Mouse (Mus musculus) heart, postnatal 10 days (tissue): ENCODE data around the gene Oxct2a. TPM values are rescaled to one million over a fixed set of nuclear protein-coding genes. Genes with fewer than 3 reads are reported as not detected.
A peak's percentile ranks its signal among the peaks of the same experiment; 100 is the strongest.
"Not testable (repeated sequence)": the region's sequence is repeated elsewhere in the genome, so short reads cannot be mapped to it uniquely, and the experiment has no call there.

Experiments used
- DNase-seq, 2 experiments: peaks; one replicate each; pipeline ENCODE4 v3.0.0; 2021
- intact Hi-C: fragments of 180-260 bp; cut with DNase I; formaldehyde crosslinking; loops from one replicate; pipeline ENCODE4 v1.15.1; 2025
- total RNA-seq, 2 experiments: library from RNA; stranded (reverse); gene quantifications; 2 replicates each; pipeline ENCODE4 v1.2.3; 2021

Oxct2a gene
- total RNA-seq: not detected

DNA sequence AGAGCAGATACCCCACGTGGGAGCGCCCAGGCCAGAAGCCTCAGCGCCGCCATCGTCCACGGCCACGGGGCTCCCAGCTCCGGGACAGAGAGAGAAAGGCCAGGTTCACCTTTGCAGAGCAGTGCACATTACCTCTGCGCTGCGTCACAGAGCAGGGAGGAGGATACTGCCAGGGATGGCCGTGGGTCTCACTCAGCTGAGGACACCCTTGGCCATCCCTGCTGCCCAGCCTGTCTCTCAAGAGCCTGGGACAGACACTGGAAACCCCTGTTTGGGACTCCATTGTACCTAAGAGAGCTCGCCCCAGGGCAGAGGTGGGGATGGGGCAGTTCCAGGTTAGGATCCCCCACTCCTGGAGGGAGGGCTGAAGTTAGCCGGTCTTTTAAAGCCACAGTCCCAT is at the start of gene Oxct2a:
Gene Oxct2a (minus strand): TSS at position 101 of the 400 bp plus-strand sequence.
- intact Hi-C loops: no loop called here
- DNase-seq: no peak

DNA sequence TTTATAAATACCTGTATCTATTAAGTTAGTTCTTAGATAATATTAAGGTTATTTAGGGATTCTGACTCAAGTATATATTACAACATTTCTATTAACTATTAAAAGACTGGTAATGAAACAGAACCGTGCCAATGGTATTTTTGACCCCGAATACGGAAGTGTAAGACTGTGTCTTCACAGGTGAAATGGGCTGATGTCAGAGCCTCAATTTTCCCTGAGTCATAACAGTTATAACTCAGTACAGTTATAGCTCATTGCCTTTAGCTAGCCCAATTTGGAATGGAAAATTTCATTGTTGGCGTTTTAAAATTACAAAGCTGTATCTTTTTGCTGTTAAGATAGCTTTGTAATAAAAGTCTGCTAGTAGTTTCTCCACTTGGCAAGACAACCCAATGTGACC is 40.1 kb upstream of the Oxct2a start:
- DNase-seq: no peak

DNA sequence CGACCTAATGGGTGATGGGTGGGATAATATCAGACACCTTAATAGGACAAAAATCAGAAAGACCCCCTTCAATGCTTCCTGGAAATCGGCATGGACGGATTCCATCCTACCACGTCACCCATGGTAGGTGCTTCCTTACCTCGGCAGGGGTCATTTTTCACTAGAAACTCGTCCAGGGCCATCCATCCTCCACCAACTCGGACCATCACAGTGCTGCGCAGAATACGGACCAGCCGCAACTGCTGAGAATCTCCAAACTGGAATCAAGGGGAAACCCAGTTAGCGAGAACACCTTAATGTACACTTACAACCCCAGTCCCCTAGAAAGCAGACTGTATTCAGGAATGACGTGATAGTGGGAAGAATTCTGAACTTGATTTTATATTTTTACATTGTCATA is 37.3 kb upstream of the Oxct2a start:
- no peak for DNase-seq
- intact Hi-C loops: no loop called here

More for the DNA sequence above, 40.1 kb upstream of the Oxct2a start:
- intact Hi-C loops: no loop called here

DNA sequence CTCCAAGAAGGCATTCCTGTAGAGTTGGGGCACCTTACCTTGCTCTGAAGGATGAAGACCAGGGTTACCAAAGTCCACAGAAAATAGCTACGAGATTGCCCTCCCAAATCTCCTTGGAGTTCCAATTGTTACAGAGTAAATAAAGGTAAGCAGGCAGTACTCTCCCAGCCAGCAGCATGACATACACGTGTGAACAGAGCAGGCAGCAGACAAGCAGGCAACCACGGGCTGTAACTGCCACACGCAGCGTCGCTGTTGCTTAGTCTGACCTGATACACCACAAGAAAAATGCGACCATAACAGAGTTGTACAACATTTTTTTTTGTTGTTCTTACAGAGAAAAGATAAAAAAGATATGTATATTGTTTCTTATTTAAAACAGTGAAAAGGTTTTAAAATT is 35.2 kb upstream of the Oxct2a start:
- DNase-seq: no peak
- intact Hi-C loops: no loop called here

DNA sequence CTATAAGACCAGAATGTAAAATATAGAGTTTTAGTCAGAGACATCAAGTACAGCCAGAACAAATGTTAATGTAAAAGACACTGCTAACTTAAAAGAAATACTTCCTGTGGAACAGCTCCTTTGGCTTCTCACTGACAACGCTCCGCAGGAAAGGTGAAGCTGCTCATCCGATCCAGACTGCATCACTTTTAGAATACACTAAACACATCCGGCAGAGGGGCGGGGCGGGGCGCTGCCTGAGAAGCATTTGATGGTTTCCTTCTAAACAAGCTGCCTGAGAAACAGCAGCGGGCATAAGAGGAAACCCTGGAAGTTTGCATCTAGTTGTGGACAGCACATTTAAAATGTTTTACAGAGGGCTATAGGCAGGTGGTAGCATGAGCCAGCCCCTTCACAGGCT is 32.5 kb upstream of the Oxct2a start:
- intact Hi-C loops: loop anchor here (2.0 kb wide), 1 partner anchor 17 kb away; no protein-coding TSS in a partner anchor
- DNase-seq: no peak

DNA sequence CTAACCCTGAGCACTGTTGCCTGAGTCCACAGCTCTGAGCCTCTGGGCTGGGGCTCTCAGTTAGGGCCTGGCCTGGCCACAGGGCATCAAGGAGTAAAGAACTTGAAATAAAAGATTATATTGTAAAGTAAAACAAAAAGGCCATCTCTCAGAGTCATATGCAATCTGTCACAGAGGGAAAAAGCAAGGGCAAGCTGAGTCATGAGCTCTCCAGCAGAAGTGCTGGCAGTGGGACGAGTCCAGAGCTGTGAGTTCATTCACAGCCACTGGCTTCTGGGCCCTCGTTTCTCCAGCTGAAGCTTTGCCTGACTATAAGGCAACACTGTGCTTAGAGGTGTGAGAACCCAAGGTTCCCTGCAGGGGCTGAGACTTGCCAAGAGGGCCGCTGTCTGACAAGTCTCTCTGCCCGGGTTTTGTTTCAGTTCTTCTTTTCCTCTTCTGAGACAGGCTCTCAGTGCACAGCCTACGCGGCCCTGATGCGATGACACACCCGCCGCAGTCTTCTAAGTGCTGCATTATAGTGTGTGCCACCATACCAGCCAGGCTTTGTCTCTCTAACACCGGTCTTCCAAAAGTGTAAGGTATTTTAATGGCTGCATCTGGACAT is 29.9 kb upstream of the Oxct2a start:
- DNase-seq: no peak
- intact Hi-C loops: no loop called here

DNA sequence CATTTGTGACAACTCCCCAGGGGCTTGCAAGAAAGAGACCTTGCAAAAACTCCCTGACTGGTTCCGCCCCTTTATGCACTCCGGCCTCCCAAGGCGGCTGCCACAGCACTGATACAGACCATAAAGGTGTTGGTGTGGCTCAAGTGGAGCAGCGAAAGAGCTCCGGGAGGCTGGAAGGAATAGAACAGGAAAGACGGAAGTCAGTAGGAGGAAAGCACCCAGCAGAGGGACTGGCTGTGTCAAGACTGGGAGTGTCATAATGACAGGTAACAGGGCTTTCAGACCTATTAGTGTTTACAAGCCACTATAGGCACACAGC is 20.0 kb upstream of the Oxct2a start:
- DNase-seq: no peak
- intact Hi-C loops: loop anchor here (5.0 kb wide), 1 partner anchor 36 kb away; no protein-coding TSS in a partner anchor

DNA sequence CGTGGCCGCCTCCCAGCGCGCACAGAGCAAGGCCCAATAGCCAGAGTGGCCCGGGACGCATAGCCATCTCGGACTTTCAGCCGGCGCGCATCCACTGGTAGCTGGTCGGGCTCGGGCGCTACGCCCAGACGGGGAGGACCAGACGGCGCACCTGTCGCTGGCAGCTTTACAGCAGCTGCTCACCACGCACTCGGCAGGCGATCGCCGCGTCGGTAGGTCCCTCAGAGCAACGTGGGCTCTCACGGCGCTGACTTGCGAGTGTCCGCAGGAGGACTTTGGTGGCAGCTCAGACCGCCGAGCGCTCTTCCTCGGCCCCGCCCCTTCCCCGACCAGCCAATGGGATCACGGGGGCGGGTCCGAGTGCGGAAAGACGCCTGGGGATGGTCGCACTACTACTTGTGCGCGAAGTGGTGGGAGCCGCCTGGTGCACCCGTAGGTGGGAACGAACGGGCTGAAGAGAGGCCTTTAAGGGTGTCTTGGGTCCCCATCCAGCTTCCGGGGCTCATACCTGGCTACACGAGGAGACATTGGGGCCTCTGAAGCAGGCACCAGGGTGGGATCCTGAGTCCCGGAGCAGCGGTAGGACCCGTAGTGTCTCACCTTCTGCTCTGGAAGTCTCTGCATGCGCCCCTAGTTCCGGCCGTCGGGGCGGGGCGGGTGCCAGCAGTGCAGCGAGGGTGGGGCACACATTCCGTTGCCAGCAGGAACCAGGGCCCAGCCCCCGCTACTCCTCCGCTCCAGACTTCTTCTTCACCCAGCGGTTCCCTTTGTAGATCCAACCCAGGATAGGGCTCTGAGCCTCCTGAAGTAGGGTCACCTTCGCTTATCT is 19.4 kb upstream of the Oxct2a start, which contains the start of gene Bmp8a:
Gene Bmp8a (minus strand): TSS at position 611 of the 829 bp plus-strand sequence.
- DNase-seq: peak; percentile 63 to 70
- intact Hi-C loops: loop anchor here (5.0 kb wide), 1 partner anchor 36 kb away; no protein-coding TSS in a partner anchor

DNA sequence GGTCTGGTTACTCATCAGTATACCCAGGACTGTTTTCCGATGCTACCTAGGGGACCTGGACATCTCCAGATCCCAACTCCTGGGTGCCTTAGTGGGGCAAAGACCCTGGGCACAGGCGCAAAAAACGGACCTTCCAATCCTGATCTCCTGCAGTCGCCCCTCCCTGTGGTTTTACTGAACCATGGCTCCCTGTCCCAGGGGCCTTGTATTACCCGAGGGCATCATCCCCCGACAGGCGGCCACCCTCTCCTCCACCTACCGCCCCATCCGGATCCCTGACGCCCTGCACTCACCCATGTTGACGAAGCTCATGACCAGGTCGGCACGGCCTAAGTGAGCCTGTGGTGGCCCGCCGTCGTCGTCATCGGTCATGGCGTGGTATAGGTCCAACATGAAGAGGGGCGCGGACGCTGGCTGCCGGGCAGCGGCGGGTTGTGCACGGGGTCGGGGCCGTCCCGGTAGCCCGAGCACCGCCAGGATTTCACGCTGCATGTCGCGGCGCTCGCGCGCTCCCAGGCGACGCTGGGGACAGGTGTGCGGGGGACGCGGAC is 18.7 kb upstream of the Oxct2a start:
- DNase-seq: peak in 1 of 2 experiments; percentile 18
- intact Hi-C loops: loop anchor here (5.0 kb wide), 1 partner anchor 35 kb away; no protein-coding TSS in a partner anchor

DNA sequence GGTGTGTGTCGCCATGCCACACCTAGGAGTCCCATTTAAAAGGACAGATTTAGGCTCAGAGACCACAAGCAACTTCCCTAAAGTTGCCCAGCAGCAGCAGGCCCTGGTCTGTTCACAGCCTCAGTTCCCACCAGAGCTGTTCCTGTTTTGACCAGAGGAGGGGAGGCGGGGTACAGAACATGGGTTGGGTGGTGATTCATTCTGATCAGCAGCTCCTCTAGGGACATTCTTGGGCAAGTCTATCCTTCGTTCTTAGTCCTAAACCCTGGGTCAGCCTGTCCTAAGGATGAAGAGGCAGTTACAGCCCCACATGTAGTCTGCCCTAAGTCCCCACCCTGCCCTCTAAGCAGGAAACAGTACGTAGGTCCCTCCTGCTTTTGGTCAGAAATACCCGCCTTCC is 16.8 kb upstream of the Oxct2a start:
- intact Hi-C loops: loop anchor here (5.0 kb wide), 1 partner anchor 33 kb away; no protein-coding TSS in a partner anchor
- no peak for DNase-seq

DNA sequence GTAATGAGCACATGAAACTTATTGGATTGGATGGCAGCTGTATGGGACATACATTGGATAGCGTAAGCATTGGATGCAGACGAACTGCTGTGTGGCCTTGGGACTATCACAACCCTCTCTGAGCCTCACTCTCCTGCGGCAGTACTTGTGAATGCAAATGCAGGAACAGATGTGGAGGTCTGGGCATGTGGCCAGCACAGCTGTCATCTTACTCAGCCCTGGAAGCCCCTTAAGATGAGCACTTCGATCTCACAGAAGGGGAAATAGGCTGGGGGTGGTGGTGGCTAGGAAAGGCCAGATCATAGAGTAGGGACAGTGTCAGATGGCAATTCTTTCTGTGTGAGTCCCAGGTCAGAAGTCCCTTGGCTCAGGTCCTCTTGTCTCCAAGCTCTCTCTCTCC is 14.3 kb upstream of the Oxct2a start:
- peak in 1 of 2 experiments; percentile 19 for DNase-seq
- intact Hi-C loops: no loop called here

DNA sequence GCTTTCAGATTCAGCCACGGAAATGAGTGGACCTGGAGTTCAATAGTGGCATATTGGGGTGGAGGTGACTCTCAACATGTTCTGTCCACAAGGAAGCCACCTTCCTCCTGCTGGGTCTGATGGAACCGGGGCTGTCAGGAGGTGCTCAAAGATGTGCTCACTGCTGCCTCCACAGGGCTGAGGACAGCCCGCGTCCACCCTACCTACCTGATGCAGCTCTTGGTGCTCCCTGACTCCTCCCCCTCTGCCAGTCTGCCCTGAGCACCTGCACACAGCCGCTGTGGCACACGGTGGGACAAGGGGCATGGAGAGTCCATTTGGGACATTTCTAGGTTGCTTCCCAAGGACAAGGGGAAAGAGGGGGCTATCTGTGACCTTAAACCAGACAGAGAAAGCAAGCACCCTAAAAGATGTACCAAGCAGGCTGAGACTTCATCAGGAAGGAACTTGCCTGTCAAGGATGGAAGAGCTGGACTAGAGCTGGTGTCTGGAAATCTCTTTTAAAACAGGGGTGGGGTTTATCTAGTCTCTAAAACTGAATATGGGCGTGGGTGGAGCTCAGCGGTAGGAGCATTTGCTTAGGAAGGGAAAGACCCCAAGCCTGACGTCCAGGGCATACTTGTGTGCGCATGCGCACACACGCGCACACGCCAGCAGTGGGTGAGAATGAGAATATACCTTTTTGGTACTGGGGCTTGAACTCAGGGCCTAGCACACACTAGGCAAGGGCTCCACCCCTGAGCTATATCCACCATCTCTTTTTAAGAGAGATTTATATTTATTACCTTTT is 12.6 kb upstream of the Oxct2a start:
- DNase-seq: no peak
- intact Hi-C loops: no loop called here

DNA sequence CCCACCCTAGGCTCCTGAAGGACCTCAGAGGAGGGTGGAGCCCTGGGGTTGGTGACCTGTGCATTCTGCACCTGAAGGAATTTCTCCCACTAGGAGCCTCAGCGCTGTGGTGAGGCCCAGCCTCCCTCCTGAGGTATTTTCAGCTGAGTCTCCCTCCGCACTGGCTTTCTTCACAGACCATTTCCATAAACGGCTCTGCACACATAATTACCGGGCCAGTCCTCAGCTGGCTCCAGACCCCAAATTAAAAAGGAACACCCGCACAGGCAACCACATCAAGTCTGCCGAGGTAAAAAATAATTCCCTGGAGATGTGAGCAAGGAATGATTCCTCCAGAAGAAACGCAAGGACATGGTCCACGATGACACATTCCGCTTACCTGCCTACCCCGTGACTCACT is 11.8 kb upstream of the Oxct2a start:
- intact Hi-C loops: not testable (repeated sequence)

DNA sequence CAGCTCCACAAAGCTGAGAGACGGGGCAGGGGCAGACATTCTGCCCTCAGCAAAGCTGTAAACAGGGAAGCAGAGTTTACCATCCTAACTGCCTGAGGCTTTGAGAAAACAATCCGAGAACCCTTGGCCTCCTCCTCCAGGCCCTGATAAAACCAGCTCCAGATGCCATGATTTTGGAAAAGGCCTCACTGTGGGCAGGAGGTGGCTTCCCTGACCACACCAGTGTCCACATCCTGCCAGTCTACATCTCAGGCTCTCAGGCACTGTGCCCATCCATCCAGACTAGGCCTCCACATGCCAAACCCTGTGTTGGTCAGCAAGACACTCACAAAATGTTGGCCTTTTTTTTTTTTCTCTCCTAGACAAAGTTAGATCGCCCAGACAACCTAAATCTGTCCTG is 10.7 kb upstream of the Oxct2a start:
- intact Hi-C loops: no loop called here
- no peak for DNase-seq

More for the DNA sequence above, 11.8 kb upstream of the Oxct2a start:
- not testable (repeated sequence) for DNase-seq

DNA sequence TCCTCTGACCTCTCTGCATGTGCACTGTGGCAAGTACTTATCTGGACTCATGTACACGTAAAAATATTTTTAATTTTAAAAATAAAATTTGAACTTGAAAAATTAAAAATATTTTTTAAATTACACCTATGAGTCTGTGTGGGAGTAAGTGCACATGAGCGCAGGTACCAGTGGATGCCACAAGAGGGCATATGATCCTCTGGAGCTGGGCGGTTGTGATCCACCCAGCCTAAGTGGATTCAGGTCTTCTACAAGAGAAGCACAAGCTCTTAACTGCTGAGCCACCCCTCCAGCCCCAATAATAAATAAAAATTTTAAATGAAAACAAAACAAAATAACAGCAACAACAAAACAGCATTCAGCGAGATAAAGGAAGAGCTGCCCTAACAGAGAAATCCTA is 9.7 kb upstream of the Oxct2a start:
- intact Hi-C loops: no loop called here
- DNase-seq: no peak

DNA sequence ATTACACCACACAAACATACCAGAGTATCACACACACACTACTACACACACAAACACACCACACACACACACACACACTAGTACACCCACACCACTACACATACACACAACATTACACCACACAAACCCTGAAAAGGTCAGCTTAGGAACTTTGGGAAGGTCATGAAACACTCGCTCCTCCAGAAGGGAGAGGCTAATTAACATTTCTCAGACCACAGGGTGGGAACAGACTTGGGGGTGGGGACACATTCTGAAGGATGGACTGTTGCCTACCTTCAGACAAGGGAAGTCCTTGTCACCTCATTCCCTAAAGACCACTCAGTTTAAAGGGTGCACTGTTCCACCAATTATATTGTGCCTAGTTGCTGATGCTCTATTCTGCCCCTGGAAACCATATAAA is 8.5 kb upstream of the Oxct2a start:
- intact Hi-C loops, DNase-seq: not testable (repeated sequence)

DNA sequence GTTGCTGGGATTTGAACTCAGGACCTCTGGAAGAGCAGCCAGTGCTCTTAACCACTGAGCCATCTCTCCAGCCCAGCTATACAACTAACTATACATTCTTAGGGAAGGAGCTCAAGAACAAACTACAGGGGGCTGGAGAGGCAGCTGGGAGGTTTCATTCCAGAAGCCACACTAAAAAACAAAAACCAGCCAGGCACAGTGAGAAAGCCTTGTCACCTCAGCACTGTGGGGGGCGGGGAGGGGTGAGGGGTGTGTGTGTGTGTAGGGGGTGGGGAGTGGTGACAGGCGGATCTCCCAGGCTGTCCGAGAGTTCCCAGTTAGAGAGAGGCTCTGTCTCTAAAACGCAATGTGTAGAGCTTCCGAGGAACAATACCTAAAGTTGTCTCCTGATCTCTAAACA is 7.9 kb upstream of the Oxct2a start:
- intact Hi-C loops: no loop called here

DNA sequence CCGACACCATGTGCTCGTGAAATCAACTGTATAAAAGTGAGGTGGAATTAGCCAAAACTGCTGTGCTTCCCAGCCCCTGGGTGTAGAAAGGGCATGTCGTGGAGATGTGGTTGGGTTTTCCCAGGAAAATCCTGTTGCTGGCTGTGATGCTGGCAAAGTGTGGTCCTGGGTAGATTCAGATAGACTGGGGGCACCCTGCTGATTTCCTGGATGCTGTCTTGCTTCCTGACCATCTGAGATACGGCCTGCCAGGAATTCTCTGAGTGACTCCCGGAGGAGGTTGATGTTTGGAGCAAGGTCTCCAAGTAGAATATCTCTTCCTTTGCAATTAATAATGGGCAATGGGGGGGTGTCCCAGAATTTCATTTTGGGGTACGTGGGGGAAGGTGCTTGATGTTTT is 5.5 kb upstream of the Oxct2a start:
- DNase-seq: no peak
- intact Hi-C loops: no loop called here

More for the DNA sequence above, 7.9 kb upstream of the Oxct2a start:
- no peak for DNase-seq

DNA sequence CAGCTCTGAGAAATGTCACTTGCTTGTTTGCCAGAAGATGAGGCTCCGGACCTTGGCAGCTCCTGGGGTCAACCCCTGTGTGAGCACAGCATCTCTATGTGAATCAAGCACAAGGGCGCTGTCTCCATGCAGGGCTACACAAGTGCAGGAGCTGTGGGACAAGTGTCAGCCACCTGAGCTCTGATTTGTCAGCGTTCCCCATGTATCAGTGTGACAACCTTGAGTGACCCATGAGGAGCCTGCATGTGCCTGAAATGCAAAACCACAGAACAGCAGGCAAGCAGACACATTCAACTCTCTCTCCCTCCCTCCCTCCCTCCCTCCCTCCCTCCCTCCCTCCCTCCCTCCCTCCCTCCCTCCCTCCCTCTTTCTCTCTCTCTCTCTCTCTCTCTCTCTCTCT is 4.2 kb upstream of the Oxct2a start:
- intact Hi-C loops: no loop called here
- no peak for DNase-seq

DNA sequence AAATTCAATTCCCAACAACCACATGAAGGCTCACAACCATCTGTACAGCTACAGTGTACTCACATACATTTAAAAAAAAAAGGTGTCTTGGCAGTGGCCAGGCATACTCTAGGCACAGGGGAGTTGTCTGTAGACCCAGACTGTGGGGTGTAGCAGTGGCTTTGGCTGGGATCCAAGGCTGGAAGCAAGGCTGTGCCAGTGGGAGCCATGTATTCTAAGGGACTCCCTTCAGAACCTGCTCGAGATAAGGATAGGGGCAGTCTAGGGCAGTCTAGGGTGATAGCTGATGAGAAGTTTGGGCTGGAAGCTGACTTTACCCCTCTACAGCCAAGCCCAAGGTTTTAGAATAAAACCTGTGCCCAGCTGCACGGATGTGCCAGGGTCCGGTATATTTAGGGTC is 2.7 kb upstream of the Oxct2a start:
- DNase-seq: no peak
- intact Hi-C loops: no loop called here

DNA sequence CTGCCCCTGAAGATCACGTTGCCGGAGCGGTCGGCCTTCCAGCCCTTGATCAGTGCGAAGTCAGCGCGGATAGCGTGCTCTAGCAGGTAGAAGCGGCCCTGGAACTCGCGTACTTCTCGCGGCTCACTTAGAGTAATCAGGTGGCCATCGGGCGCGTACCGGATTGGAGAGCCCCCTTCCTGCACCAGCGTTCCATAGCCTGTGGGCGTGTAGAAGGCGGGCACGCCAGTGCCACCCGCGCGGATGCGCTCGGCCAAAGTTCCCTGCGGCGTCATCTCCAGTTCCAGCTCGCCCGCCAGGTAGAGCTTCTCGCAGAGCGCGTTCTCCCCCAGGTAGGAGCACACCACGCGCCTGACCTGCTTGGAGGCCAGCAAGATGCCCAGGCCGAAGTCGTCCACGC is 524 bp downstream of the Oxct2a start:
- DNase-seq, intact Hi-C loops: not testable (repeated sequence)
